Mouse (Mus musculus) stomach, postnatal 0 days (tissue): ENCODE measurements at regions not wholly inside any gene's neighbourhood (a gene's known extent, or its start where the extent isn't known, plus 50 kb on each side); places are given as distances from the start of the nearest gene placed in this dataset.

Source experiments
- CTCF ChIP-seq: IDR thresholded peaks from 2 replicates; pipeline ENCODE4 v1.5.1; 2016; ENCODE audit warnings: antibody characterized with exemption, low read depth, mild to moderate bottlenecking, moderate library complexity
- EP300 ChIP-seq: optimal IDR thresholded peaks from 2 replicates; pipeline ENCODE3; 2016; ENCODE audit warnings: antibody characterized with exemption

DNA sequence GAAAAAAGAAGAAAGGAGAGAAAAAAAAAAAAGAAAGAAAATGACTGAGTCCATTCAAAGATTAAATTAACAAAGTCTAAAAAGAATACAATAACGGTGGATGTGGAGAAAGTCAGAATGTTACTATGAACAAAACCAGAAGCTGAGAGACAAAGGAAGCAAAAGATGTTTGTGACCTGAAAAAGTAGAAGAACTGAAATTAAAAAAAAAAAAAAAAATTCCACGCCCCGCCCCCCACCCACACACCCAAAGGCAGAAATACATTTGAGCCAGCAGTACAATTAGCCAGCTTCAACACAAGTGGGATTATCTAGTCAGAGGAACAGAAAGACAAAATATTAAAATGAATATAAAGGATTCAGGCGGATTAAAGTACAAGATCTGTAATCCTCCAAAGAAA lies 473.7 kb upstream of the Pmfbp1 start:
- TF ChIP-seq CTCF (no peak), EP300 (no peak)
